17 mouse cellular contexts compared by ENCODE assay signal in genomic region chr13:115595126-115595671, GRCm38 (mm10).
"Had no signal": no experiment of that assay in that cellular context is flagged by ENCODE, and none has a peak within 500 bp of the region (broad histone marks: within the 10 kb centered on the region; RNA-seq: fewer than 3 reads in every experiment).

No protein-coding gene starts in this region.

- H3K27ac ChIP-seq: liver, embryonic 13.5 days; liver, embryonic 15.5 days; midbrain, embryonic 10.5 days; midbrain, embryonic 12.5 days; neural tube, embryonic 13.5 days; neural tube, embryonic 15.5 days had no signal

- H3K4me1 ChIP-seq: liver, embryonic 13.5 days; liver, embryonic 15.5 days; midbrain, embryonic 10.5 days; midbrain, embryonic 12.5 days; neural tube, embryonic 13.5 days; neural tube, embryonic 15.5 days had no signal

- H3K4me3 ChIP-seq: liver, embryonic 13.5 days; liver, embryonic 15.5 days; midbrain, embryonic 10.5 days; midbrain, embryonic 12.5 days; myocyte; neural tube, embryonic 13.5 days; neural tube, embryonic 15.5 days had no signal

- H3K9me3 ChIP-seq: liver, embryonic 13.5 days; liver, embryonic 15.5 days; midbrain, embryonic 10.5 days; midbrain, embryonic 12.5 days; neural tube, embryonic 13.5 days; neural tube, embryonic 15.5 days had no signal

- H3K27me3 ChIP-seq: liver, embryonic 13.5 days; liver, embryonic 15.5 days; midbrain, embryonic 12.5 days; neural tube, embryonic 13.5 days; neural tube, embryonic 15.5 days had no signal

- DNase-seq: liver, embryonic 13.5 days; lung, adult 18-20 months; lung, embryonic 14.5 days; lung, postnatal 10 days; lung, postnatal 4 days; midbrain, embryonic 14.5 days; right cerebral cortex, postnatal 14 days; thymus, adult 2 months; thymus, postnatal 25 days; thymus, postnatal 4 days had no signal

- H3K36me3 ChIP-seq: liver, embryonic 13.5 days; liver, embryonic 15.5 days; midbrain, embryonic 10.5 days; midbrain, embryonic 12.5 days; neural tube, embryonic 13.5 days; neural tube, embryonic 15.5 days had no signal

- H3K9ac ChIP-seq: liver, embryonic 13.5 days; liver, embryonic 15.5 days; lung, embryonic 14.5 days; midbrain, embryonic 12.5 days; neural tube, embryonic 13.5 days; neural tube, embryonic 15.5 days had no signal

- H3K4me2 ChIP-seq: liver, embryonic 13.5 days; liver, embryonic 15.5 days; lung, embryonic 14.5 days; midbrain, embryonic 12.5 days; neural tube, embryonic 13.5 days; neural tube, embryonic 15.5 days had no signal

- ATAC-seq: midbrain, embryonic 16.5 days had no signal
